In the genomic region with DNA sequence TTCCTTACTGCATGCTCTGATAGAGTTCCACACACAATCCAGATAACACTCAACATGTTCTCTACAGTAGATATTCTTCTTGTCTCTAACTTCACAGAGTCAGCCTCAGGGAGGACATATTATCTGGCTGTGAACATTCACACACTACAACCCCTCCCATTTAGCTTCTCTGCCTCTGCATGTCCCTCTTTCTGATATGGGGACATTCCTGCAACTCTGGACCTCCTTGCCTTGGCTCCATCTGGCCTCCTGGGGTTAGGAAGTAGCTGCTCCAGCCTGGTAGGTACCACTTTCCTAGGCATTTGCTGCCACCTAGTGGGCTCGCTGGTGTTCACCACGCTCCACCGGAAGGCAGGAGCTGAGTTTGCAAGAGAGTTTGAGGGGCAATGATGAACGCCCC, we compare ENCODE assay signal across 7 mouse cellular contexts. TPM values are rescaled to one million over a fixed set of nuclear protein-coding genes. Genes with fewer than 3 reads are reported as not detected.
DNase-seq lines count a peak whose midpoint lies in the region; ATAC-seq lines count a peak whose summit lies in the region.

No protein-coding gene starts in this region.

- peaks cover 25% of the 10 kb centered on the region for H3K4me1 ChIP-seq in hindbrain, embryonic 14.5 days (replicated peaks; ENCODE audit: control insufficient read depth, insufficient read depth, low read length)

- no peak overlapping the region for H3K9ac ChIP-seq in hindbrain, embryonic 14.5 days

- peaks cover 7% of the 10 kb centered on the region for H3K36me3 ChIP-seq in hindbrain, embryonic 14.5 days (replicated peaks; ENCODE audit: control insufficient read depth, insufficient read depth)

- WGBS in hindbrain, embryonic 14.5 days: 2% methylated on average over 4 of the region's 4 CpGs

- peak; percentile 68 for DNase-seq in T-cell, adult 2 months (ENCODE audit: low spot score)
- peak; percentile 94 to 96 for DNase-seq in cerebellum, postnatal 10 days
- DNase-seq in frontal cortex, postnatal 36 days (ENCODE audit: low spot score in 2 of 2): peak; percentile 82 to 84
- DNase-seq in hindbrain, embryonic 14.5 days (ENCODE audit: low spot score): peak; percentile 92
- DNase-seq in layer of hippocampus, postnatal 36 days: peak; percentile 76 to 79
- peak; percentile 70 for DNase-seq in right cerebral cortex, postnatal 25 days

- H3K27me3 ChIP-seq in hindbrain, embryonic 14.5 days (ENCODE audit: control insufficient read depth, insufficient read depth, low read length): no peaks in the 10 kb centered on the region

- no peak overlapping the region for H3K4me3 ChIP-seq in hindbrain, embryonic 14.5 days (replicated peaks; ENCODE audit: low read length)

- no peak overlapping the region for H3K27ac ChIP-seq in hindbrain, embryonic 14.5 days

- H3K4me2 ChIP-seq in hindbrain, embryonic 14.5 days (replicated peaks): no peak overlapping the region

- peak; percentile 66 for ATAC-seq in hindbrain, embryonic 14.5 days (ENCODE audit: low FRiP score)
- peak; percentile 88 for ATAC-seq in megakaryocyte progenitor cell, adult 5-6 weeks (replicated peaks; ENCODE audit: poor library complexity)

- H3K9me3 ChIP-seq in hindbrain, embryonic 14.5 days (ENCODE audit: control insufficient read depth, low read length): no peaks in the 10 kb centered on the region

RNA-seq across cellular contexts. Expression of a gene that starts 14.5 kb away (rescaled TPM):
- 745 and 907 TPM in 2 replicates for polyA plus RNA-seq in hindbrain, embryonic 14.5 days (2014; fragmentation: Nextera tagmentation; extraction: Ambion mirVana)
- total RNA-seq in layer of hippocampus, postnatal 36 days (2021): 1,000 to 10,000 TPM; 1,183 to 1,342 TPM
- total RNA-seq in megakaryocyte progenitor cell, adult 5-6 weeks (2015): 340 and 391 TPM in 2 replicates
- total RNA-seq in megakaryocyte progenitor cell, adult 5-6 weeks (2017): 138 and 149 TPM in 2 replicates
